22 mouse cellular contexts compared by ENCODE assay signal in genomic region chr3:101289406-101289805, GRCm38 (mm10). TPM values are rescaled to one million over a fixed set of nuclear protein-coding genes. Genes with fewer than 3 reads are reported as not detected.
A peak's percentile ranks its signal among the peaks of the same experiment; 100 is the strongest.
DNase-seq lines count a peak whose midpoint lies in the region; ATAC-seq and TF ChIP-seq lines count a peak whose summit lies in the region.
"Had no signal": no experiment of that assay in that cellular context is flagged by ENCODE, and none has a peak within 500 bp of the region (broad histone marks: within the 10 kb centered on the region; RNA-seq: fewer than 3 reads in every experiment).

No protein-coding gene starts in this region.

- H3K27ac ChIP-seq in CH12.LX (ENCODE audit: insufficient read depth, low read depth) = no peak overlapping the region
- H3K27ac ChIP-seq in midbrain, embryonic 10.5 days (replicated peaks) = no peak overlapping the region
- H3K27ac ChIP-seq: embryonic facial prominence, embryonic 12.5 days; forebrain, embryonic 12.5 days; heart, adult 2 months; hindbrain, embryonic 10.5 days; hindbrain, embryonic 14.5 days had no signal

- H3K36me3 ChIP-seq in CH12.LX (replicated peaks in 1 of 2; ENCODE audit: control insufficient read depth in 1 of 2, insufficient read depth in 1 of 2, low read length in 1 of 2) = no peaks in the 10 kb centered on the region
- peaks cover under 1% of the 10 kb centered on the region; the same call in 1 of the 2 replicates for H3K36me3 ChIP-seq in splenic B cell, adult 2 months (ENCODE audit: control insufficient read depth, insufficient read depth, low read length, poor library complexity, severe bottlenecking)
- H3K36me3 ChIP-seq in midbrain, embryonic 10.5 days = no peaks in the 10 kb centered on the region
- H3K36me3 ChIP-seq: embryonic facial prominence, embryonic 12.5 days; forebrain, embryonic 12.5 days; heart, embryonic 12.5 days; hindbrain, embryonic 10.5 days had no signal

- in situ Hi-C loops in CH12.LX (cut with MboI; ENCODE audit: low pct_ligation_motif_present, low pct_unique_long_range_greater_than_20kb, low sequenced_read_pairs) = no loop called here

- no peak; the same call in 1 of the 2 replicates for TF ChIP-seq RAD21 in CH12.LX (IDR thresholded peaks at IDR 0.05; ENCODE audit: low read depth, low read length)

- dilution Hi-C loops in CH12.LX (cut with MboI; ENCODE audit: extremely low pct_ligation_motif_present, extremely low pct_unique_long_range_greater_than_20kb, low sequenced_read_pairs) = no loop called here

- no peaks in the 10 kb centered on the region for H3K79me2 ChIP-seq in CH12.LX (replicated peaks; ENCODE audit: control insufficient read depth, extremely low read depth, insufficient read depth, poor library complexity, severe bottlenecking)

- peak; percentile 43 for DNase-seq in CD4-positive, CD25-positive, alpha-beta regulatory T cell, adult 2 months (ENCODE audit: low read depth, low spot score)
- DNase-seq in CH12.LX (ENCODE audit: extremely low read depth) = peak; percentile 71
- peak; percentile 55 for DNase-seq in splenic B cell, adult 2 months (ENCODE audit: low read depth, low spot score)
- peak; percentile 56 for DNase-seq in thymus, postnatal 25 days
- DNase-seq in midbrain, embryonic 10.5 days (ENCODE audit: low spot score) = no peak
- no peak for DNase-seq in cerebellum, postnatal 36 days
- no peak for DNase-seq in retina, postnatal 1 day
- DNase-seq: adrenal gland, postnatal 25 days; cerebellum, adult 8-10 months; cerebellum, postnatal 14 days; gastrocnemius, postnatal 14 days; heart, adult 2 months had no signal

- TF ChIP-seq CTCF in CH12.LX (conservative IDR thresholded peaks at IDR 0.05 in 1 of 2, IDR thresholded peaks at IDR 0.05 in 1 of 2; ENCODE audit: low read depth in 2 of 2, low read length in 2 of 2) = no peak

- H3K4me1 ChIP-seq in CH12.LX (ENCODE audit: control insufficient read depth in 1 of 2, insufficient read depth in 2 of 2) = peaks cover 20 to 97% of the 10 kb centered on the region in 2 experiments
- H3K4me1 ChIP-seq in midbrain, embryonic 10.5 days = peaks cover 6% of the 10 kb centered on the region; the same call in 1 of the 2 replicates
- H3K4me1 ChIP-seq: embryonic facial prominence, embryonic 12.5 days; forebrain, embryonic 12.5 days; heart, embryonic 12.5 days had no signal

- no peak for TF ChIP-seq POLR2A in CH12.LX (IDR thresholded peaks at IDR 0.05; ENCODE audit: low read depth, low read length)

- no peaks in the 10 kb centered on the region for H3K9me3 ChIP-seq in CH12.LX (replicated peaks; ENCODE audit: low read length)
- H3K9me3 ChIP-seq in midbrain, embryonic 10.5 days (replicated peaks) = no peaks in the 10 kb centered on the region
- H3K9me3 ChIP-seq: embryonic facial prominence, embryonic 12.5 days; forebrain, embryonic 12.5 days; heart, embryonic 12.5 days; hindbrain, embryonic 10.5 days had no signal

- ATAC-seq in CD4-positive, CD25-positive, alpha-beta regulatory T cell, adult 4 months = no peak
- ATAC-seq: forebrain, embryonic 16.5 days had no signal

- H3K4me2 ChIP-seq in CH12.LX (ENCODE audit: insufficient read depth, low read depth, poor library complexity, severe bottlenecking) = no peak overlapping the region
- H3K4me2 ChIP-seq: embryonic facial prominence, embryonic 12.5 days; forebrain, embryonic 12.5 days; heart, embryonic 12.5 days; hindbrain, embryonic 14.5 days had no signal

- TF ChIP-seq EP300 in CH12.LX (IDR thresholded peaks at IDR 0.05; ENCODE audit: low read length) = peak; percentile 53; the same call in 1 of the 2 replicates

- H3K4me3 ChIP-seq in CH12.LX (replicated peaks in 1 of 3; ENCODE audit: low read depth in 2 of 3, low read length in 2 of 3, poor library complexity in 1 of 3) = no peak overlapping the region
- no peak overlapping the region for H3K4me3 ChIP-seq in midbrain, embryonic 10.5 days
- H3K4me3 ChIP-seq: embryonic facial prominence, embryonic 12.5 days; forebrain, embryonic 12.5 days; heart, adult 2 months; heart, embryonic 12.5 days; hindbrain, embryonic 10.5 days had no signal

- H3K27me3 ChIP-seq in CH12.LX (replicated peaks) = no peaks in the 10 kb centered on the region
- no peaks in the 10 kb centered on the region for H3K27me3 ChIP-seq in splenic B cell, adult 2 months (ENCODE audit: control insufficient read depth, insufficient read depth, low read length, poor library complexity, severe bottlenecking)
- H3K27me3 ChIP-seq in midbrain, embryonic 10.5 days (ENCODE audit: low read depth, poor library complexity, severe bottlenecking) = peaks cover under 1% of the 10 kb centered on the region; the same call in 1 of the 2 replicates
- H3K27me3 ChIP-seq: embryonic facial prominence, embryonic 12.5 days; forebrain, embryonic 12.5 days; heart, embryonic 12.5 days had no signal

- WGBS in midbrain, embryonic 10.5 days = 89% methylated on average over 3 of the region's 3 CpGs

- H3K9ac ChIP-seq in CH12.LX (ENCODE audit: insufficient read depth, low read depth) = no peak overlapping the region
- H3K9ac ChIP-seq: embryonic facial prominence, embryonic 12.5 days; forebrain, embryonic 12.5 days; heart, embryonic 12.5 days; hindbrain, embryonic 14.5 days had no signal

TF ChIP-seq in CH12.LX, 34 proteins besides CTCF, POLR2A, EP300 and RAD21:
- no peak for TF ChIP-seq JUN (IDR thresholded peaks at IDR 0.05; ENCODE audit: insufficient read depth, low read depth, low read length)
- TF ChIP-seq PAX5 (IDR thresholded peaks at IDR 0.05; ENCODE audit: low read length) = no peak
- 0 out of 2 replicates have a peak, but pooled peaks have one; percentile 23 for TF ChIP-seq UBTF (IDR thresholded peaks at IDR 0.05; ENCODE audit: low read depth, low read length)
- TF ChIP-seq MAX (IDR thresholded peaks at IDR 0.05; ENCODE audit: low read length) = peak; percentile 55
- no peak; the same call in 1 of the 2 replicates for TF ChIP-seq IRF4 (IDR thresholded peaks at IDR 0.05; ENCODE audit: low read depth, low read length)
- TF ChIP-seq MEF2A (IDR thresholded peaks at IDR 0.05; ENCODE audit: borderline replicate concordance, low read depth, low read length) = peak; percentile 70
- no peak for TF ChIP-seq MAFK (IDR thresholded peaks at IDR 0.05; ENCODE audit: insufficient replicate concordance, low read length)
- TF ChIP-seq KAT2A (IDR thresholded peaks at IDR 0.05; ENCODE audit: insufficient replicate concordance, low read length) = no peak
- no peak; the same call in 1 of the 2 replicates for TF ChIP-seq MAZ (IDR thresholded peaks at IDR 0.05; ENCODE audit: low read depth, low read length)
- TF ChIP-seq MXI1 (IDR thresholded peaks at IDR 0.05; ENCODE audit: low read depth, low read length) = peak; percentile 50
- TF ChIP-seq ETS1 (conservative IDR thresholded peaks at IDR 0.05; ENCODE audit: low read depth, low read length) = peak; percentile 57
- TF ChIP-seq MYC (IDR thresholded peaks at IDR 0.05; ENCODE audit: low read depth, low read length) = peak; percentile 61; the same call in 1 of the 2 replicates
- no peak for TF ChIP-seq USF1 (IDR thresholded peaks at IDR 0.05; ENCODE audit: low read depth, low read length)
- TF ChIP-seq SIN3A (IDR thresholded peaks at IDR 0.05; ENCODE audit: low read length) = peak; percentile 49; the same call in 1 of the 2 replicates
- TF ChIP-seq NELFE (IDR thresholded peaks at IDR 0.05; ENCODE audit: low read depth, low read length) = no peak
- TF ChIP-seq TCF12 (IDR thresholded peaks at IDR 0.05; ENCODE audit: low read depth, low read length) = peak; percentile 87
- no peak for TF ChIP-seq E2F4 (IDR thresholded peaks at IDR 0.05; ENCODE audit: insufficient replicate concordance, low read depth, low read length)
- peak; percentile 37; the same call in 1 of the 2 replicates for TF ChIP-seq BHLHE40 (IDR thresholded peaks at IDR 0.05; ENCODE audit: low read depth, low read length)
- TF ChIP-seq NRF1 (IDR thresholded peaks at IDR 0.05; ENCODE audit: low read depth, low read length) = no peak
- TF ChIP-seq RCOR1 (conservative IDR thresholded peaks at IDR 0.05; ENCODE audit: low read depth, low read length) = no peak
- no peak for TF ChIP-seq GABPA (IDR thresholded peaks at IDR 0.05; ENCODE audit: insufficient replicate concordance, low read depth, low read length)

RNA-seq across cellular contexts. Expression of gene Cd2, which starts 1.7 kb away (rescaled TPM):
- polyA plus RNA-seq in CD4-positive, CD25-positive, alpha-beta regulatory T cell, adult 4 months (2017; shearing (Covaris generic)) = 1,000 to 10,000 TPM; 1,558 to 1,756 TPM
- total RNA-seq in CH12.LX (2012; rRNA removed) (18.0 TPM in 2 replicates), CH12.LX (2014; rRNA removed) (9.5 and 12.6 TPM in 2 replicates)
- polyA plus RNA-seq in CH12.LX (2012; ENCODE audit: insufficient read length, low read depth) = 33.1 and 35.0 TPM in 2 replicates
- polyA plus RNA-seq in midbrain, embryonic 10.5 days (2016; fragmentation: Nextera tagmentation; extraction: Ambion mirVana) = 0.10 TPM in 1 of 2 replicates, not detected in the other
- total RNA-seq: gastrocnemius, adult 18-20 months; MEL had no signal
- polyA plus RNA-seq: C2C12; embryonic facial prominence, embryonic 12.5 days; forebrain, embryonic 12.5 days; heart, embryonic 12.5 days; hindbrain, embryonic 14.5 days had no signal

Comparison
In these comparisons a context has a peak if more than half of its experiments do, and no peak if none do; other contexts are left out.
1. DNase-seq: peak in CD4-positive, CD25-positive, alpha-beta regulatory T cell, adult 2 months (single experiment), CH12.LX (single experiment), splenic B cell, adult 2 months (single experiment) and thymus, postnatal 25 days (single experiment); none in midbrain, embryonic 10.5 days (single experiment), cerebellum, postnatal 36 days (0 of 2) and retina, postnatal 1 day (single experiment).
2. RNA of gene Cd2, which starts 1.7 kb away (polyA plus RNA-seq): 1,558 to 1,756 TPM in CD4-positive, CD25-positive, alpha-beta regulatory T cell, adult 4 months; 33.1 to 35.0 TPM in CH12.LX and 0.10 TPM in midbrain, embryonic 10.5 days; every median in the first group is over 10 times any median in the second.